Mouse (Mus musculus) MEL (cell line): ENCODE results near the gene Unc13d. TPM values are rescaled to one million over a fixed set of nuclear protein-coding genes. Genes with fewer than 3 reads are reported as not detected.

Source experiments
- DNase-seq: peaks from one replicate; pipeline ENCODE4 v3.0.0; 2011; ENCODE audit warnings: low read depth, low spot score
- H3K27ac ChIP-seq: 2 replicates; pipeline ENCODE4 v1.5.1; 2012; ENCODE audit warnings: low read depth, mild to moderate bottlenecking, control low read depth, low read length, moderate library complexity; ENCODE audit not compliant: control insufficient read depth
- H3K27me3 ChIP-seq, 2 experiments: fragments of 150-350 bp in 1 of 2; sonication (generic) in 1 of 2; 2 replicates each; pipeline ENCODE4 v1.6.1; 2012; ENCODE audit warnings: low read length in 2 of 2, mild to moderate bottlenecking in 2 of 2, improper control_type of control experiment in 1 of 2, moderate library complexity in 1 of 2; ENCODE audit not compliant: insufficient read depth in 2 of 2, control insufficient read depth in 1 of 2
- H3K36me3 ChIP-seq, 2 experiments: 2 replicates each; pipeline ENCODE4 v1.6.1; 2012 to 2014; ENCODE audit warnings: low read length in 2 of 2, improper control_type of control experiment in 1 of 2, inconsistent platforms in 1 of 2, mild to moderate bottlenecking in 1 of 2; ENCODE audit not compliant: insufficient read depth in 2 of 2, control insufficient read depth in 1 of 2
- H3K4me1 ChIP-seq, 2 experiments: fragments of 150-350 bp in 1 of 2; sonication (generic) in 1 of 2; 2 replicates each; pipeline ENCODE4 v1.6.1; 2012; ENCODE audit warnings: low read length in 2 of 2, improper control_type of control experiment in 1 of 2, mild to moderate bottlenecking in 1 of 2; ENCODE audit not compliant: insufficient read depth in 2 of 2, control insufficient read depth in 1 of 2
- H3K4me3 ChIP-seq, 2 experiments: fragments of 150-350 bp in 1 of 2; sonication (generic) in 1 of 2; 2 replicates each; pipeline ENCODE4 v1.5.1; 2012; ENCODE audit warnings: low read depth in 2 of 2, low read length in 2 of 2, mild to moderate bottlenecking in 2 of 2, moderate library complexity in 2 of 2, control low read depth in 1 of 2, improper control_type of control experiment in 1 of 2; ENCODE audit not compliant: control insufficient read depth in 1 of 2, insufficient read depth in 1 of 2
- H3K79me2 ChIP-seq: 2 replicates; pipeline ENCODE4 v1.6.1; 2012; ENCODE audit warnings: mild to moderate bottlenecking, low read length, moderate library complexity; ENCODE audit not compliant: control insufficient read depth, poor library complexity, insufficient read depth
- H3K9ac ChIP-seq: 2 replicates; pipeline ENCODE4 v1.6.1; 2012; ENCODE audit warnings: low read depth, mild to moderate bottlenecking, control low read depth, low read length, moderate library complexity; ENCODE audit not compliant: control insufficient read depth, poor library complexity, severe bottlenecking
- H3K9me3 ChIP-seq: fragments of 150-350 bp; sonication (generic); replicated peaks from 2 replicates; pipeline ENCODE4 v1.6.1; 2012; ENCODE audit warnings: mild to moderate bottlenecking, low read length, improper control_type of control experiment, moderate library complexity; ENCODE audit not compliant: insufficient read depth
- BHLHE40 ChIP-seq: IDR thresholded peaks from 2 replicates; pipeline ENCODE4 v1.6.1; 2012; ENCODE audit warnings: low read depth, mild to moderate bottlenecking, inconsistent platforms, low read length, improper control_type of control experiment, borderline replicate concordance
- CHD1 ChIP-seq: IDR thresholded peaks from 2 replicates; pipeline ENCODE4 v1.6.1; 2012; ENCODE audit warnings: low read depth, mild to moderate bottlenecking, inconsistent platforms, low read length, improper control_type of control experiment
- CHD2 ChIP-seq: IDR thresholded peaks from 2 replicates; pipeline ENCODE4 v1.6.1; 2011; ENCODE audit warnings: low read length, improper control_type of control experiment
- CTCF ChIP-seq, 3 experiments: IDR thresholded peaks in 2 of 3; conservative IDR thresholded peaks in 1 of 3; 2 replicates each; pipeline ENCODE4 v1.5.1; 2011 to 2012; ENCODE audit warnings: low read length in 3 of 3, low read depth in 2 of 3, mild to moderate bottlenecking in 2 of 3, improper control_type of control experiment in 1 of 3, inconsistent platforms in 1 of 3, mixed read lengths in 1 of 3, moderate library complexity in 1 of 3; ENCODE audit not compliant: control insufficient read depth in 1 of 3, insufficient read depth in 1 of 3, poor library complexity in 1 of 3, severe bottlenecking in 1 of 3
- E2F4 ChIP-seq: IDR thresholded peaks from 2 replicates; pipeline ENCODE4 v1.6.1; 2011; ENCODE audit warnings: low read depth, low read length, improper control_type of control experiment, borderline replicate concordance
- ELF1 ChIP-seq: IDR thresholded peaks from 2 replicates; pipeline ENCODE4 v1.6.1; 2014; ENCODE audit warnings: low read depth, mild to moderate bottlenecking, inconsistent platforms, low read length, improper control_type of control experiment, moderate library complexity
- EP300 ChIP-seq, 2 experiments: IDR thresholded peaks; 2 replicates each; pipeline ENCODE4 v1.6.1; 2011; ENCODE audit warnings: improper control_type of control experiment in 2 of 2, low read length in 2 of 2, low read depth in 1 of 2, mild to moderate bottlenecking in 1 of 2
- ETS1 ChIP-seq: IDR thresholded peaks from 2 replicates; pipeline ENCODE4 v1.6.1; 2012; ENCODE audit warnings: low read depth, mild to moderate bottlenecking, inconsistent platforms, low read length, improper control_type of control experiment, moderate library complexity
- GATA1 ChIP-seq: IDR thresholded peaks from 2 replicates; pipeline ENCODE4 v1.6.1; 2011; ENCODE audit warnings: low read depth, low read length, improper control_type of control experiment
- HCFC1 ChIP-seq: IDR thresholded peaks from 2 replicates; pipeline ENCODE4 v1.6.1; 2012; ENCODE audit warnings: low read depth, mild to moderate bottlenecking, inconsistent platforms, low read length, improper control_type of control experiment, moderate library complexity
- JUND ChIP-seq: IDR thresholded peaks from 2 replicates; pipeline ENCODE4 v1.6.1; 2011; ENCODE audit warnings: low read depth, mild to moderate bottlenecking, improper control_type of control experiment, low read length
- KAT2A ChIP-seq: conservative IDR thresholded peaks from 2 replicates; pipeline ENCODE4 v1.6.1; 2012; ENCODE audit warnings: low read depth, low read length, improper control_type of control experiment, inconsistent platforms
- MAFK ChIP-seq: IDR thresholded peaks from 2 replicates; pipeline ENCODE4 v1.6.1; 2011; ENCODE audit warnings: low read depth, mild to moderate bottlenecking, low read length, improper control_type of control experiment, borderline replicate concordance
- MAX ChIP-seq: IDR thresholded peaks from 2 replicates; pipeline ENCODE4 v1.6.1; 2011; ENCODE audit warnings: low read length, improper control_type of control experiment
- MAZ ChIP-seq: IDR thresholded peaks from 2 replicates; pipeline ENCODE4 v1.6.1; 2012; ENCODE audit warnings: low read depth, mild to moderate bottlenecking, inconsistent platforms, low read length, improper control_type of control experiment
- MEF2A ChIP-seq: IDR thresholded peaks from 2 replicates; pipeline ENCODE4 v1.6.1; 2014; ENCODE audit warnings: low read depth, mild to moderate bottlenecking, inconsistent platforms, low read length, improper control_type of control experiment; ENCODE audit not compliant: poor library complexity, insufficient replicate concordance, severe bottlenecking; ENCODE audit errors: extremely low read depth
- MXI1 ChIP-seq: IDR thresholded peaks from 2 replicates; pipeline ENCODE4 v1.6.1; 2011; ENCODE audit warnings: mild to moderate bottlenecking, low read depth, low read length, improper control_type of control experiment
- MYB ChIP-seq: IDR thresholded peaks from 2 replicates; pipeline ENCODE4 v1.6.1; 2011; ENCODE audit warnings: mild to moderate bottlenecking, low read depth, low read length, improper control_type of control experiment
- MYC ChIP-seq: IDR thresholded peaks from 2 replicates; pipeline ENCODE4 v1.6.1; 2011; ENCODE audit warnings: low read depth, mild to moderate bottlenecking, low read length, improper control_type of control experiment, moderate library complexity
- NELFE ChIP-seq: IDR thresholded peaks from 2 replicates; pipeline ENCODE4 v1.6.1; 2011; ENCODE audit warnings: low read depth, low read length, improper control_type of control experiment
- NRF1 ChIP-seq: IDR thresholded peaks from 2 replicates; pipeline ENCODE4 v1.6.1; 2014; ENCODE audit warnings: low read depth, mild to moderate bottlenecking, inconsistent platforms, low read length, improper control_type of control experiment, moderate library complexity; ENCODE audit not compliant: poor library complexity, insufficient read depth, severe bottlenecking
- POLR2A ChIP-seq, 2 experiments: IDR thresholded peaks; 2 replicates each; pipeline ENCODE4 v1.6.1; 2011 to 2012; ENCODE audit warnings: low read length in 2 of 2, mild to moderate bottlenecking in 2 of 2, control low read depth in 1 of 2, improper control_type of control experiment in 1 of 2, low read depth in 1 of 2, moderate library complexity in 1 of 2; ENCODE audit not compliant: control insufficient read depth in 1 of 2, insufficient read depth in 1 of 2, poor library complexity in 1 of 2
- POLR2AphosphoS2 ChIP-seq: IDR thresholded peaks from 2 replicates; pipeline ENCODE4 v1.6.1; 2011; ENCODE audit warnings: low read length, improper control_type of control experiment
- POLR2AphosphoS5 ChIP-seq: IDR thresholded peaks from 2 replicates; pipeline ENCODE4 v1.6.1; 2012; ENCODE audit warnings: low read depth, borderline replicate concordance, mild to moderate bottlenecking, inconsistent platforms, low read length, moderate library complexity, mixed read lengths
- RAD21 ChIP-seq: IDR thresholded peaks from 2 replicates; pipeline ENCODE4 v1.6.1; 2011; ENCODE audit warnings: mild to moderate bottlenecking, low read depth, low read length, improper control_type of control experiment
- RCOR1 ChIP-seq: IDR thresholded peaks from 2 replicates; pipeline ENCODE4 v1.6.1; 2012; ENCODE audit warnings: low read depth, mild to moderate bottlenecking, inconsistent platforms, low read length, improper control_type of control experiment
- SIN3A ChIP-seq: IDR thresholded peaks from 2 replicates; pipeline ENCODE4 v1.6.1; 2012; ENCODE audit warnings: low read length, improper control_type of control experiment, inconsistent platforms
- SMC3 ChIP-seq: IDR thresholded peaks from 2 replicates; pipeline ENCODE4 v1.6.1; 2011; ENCODE audit warnings: low read depth, low read length, improper control_type of control experiment
- TAL1 ChIP-seq: IDR thresholded peaks from 2 replicates; pipeline ENCODE4 v1.6.1; 2012; ENCODE audit warnings: mild to moderate bottlenecking, inconsistent platforms, low read length, moderate library complexity, mixed read lengths
- TBP ChIP-seq: IDR thresholded peaks from 2 replicates; pipeline ENCODE4 v1.8.0; 2011; ENCODE audit warnings: low read depth, low read length, improper control_type of control experiment
- TCF12 ChIP-seq: IDR thresholded peaks from 2 replicates; pipeline ENCODE4 v1.6.1; 2014; ENCODE audit warnings: low read depth, mild to moderate bottlenecking, inconsistent platforms, low read length, improper control_type of control experiment, moderate library complexity
- UBTF ChIP-seq: IDR thresholded peaks from 2 replicates; pipeline ENCODE4 v1.6.1; 2012; ENCODE audit warnings: low read depth, mild to moderate bottlenecking, inconsistent platforms, low read length, improper control_type of control experiment, moderate library complexity, borderline replicate concordance; ENCODE audit not compliant: insufficient read depth
- ZC3H11A ChIP-seq: IDR thresholded peaks from 2 replicates; pipeline ENCODE4 v1.6.1; 2012; ENCODE audit warnings: low read depth, mild to moderate bottlenecking, inconsistent platforms, low read length, improper control_type of control experiment
- ZKSCAN1 ChIP-seq: IDR thresholded peaks from 2 replicates; pipeline ENCODE4 v1.6.1; 2012; ENCODE audit warnings: low read depth, mild to moderate bottlenecking, inconsistent platforms, low read length, improper control_type of control experiment, moderate library complexity
- ZMIZ1 ChIP-seq: IDR thresholded peaks from 2 replicates; pipeline ENCODE4 v1.6.1; 2012; ENCODE audit warnings: low read depth, mild to moderate bottlenecking, inconsistent platforms, low read length, improper control_type of control experiment, moderate library complexity
- ZNF384 ChIP-seq: IDR thresholded peaks from 2 replicates; pipeline ENCODE4 v1.6.1; 2012; ENCODE audit warnings: low read depth, mild to moderate bottlenecking, inconsistent platforms, low read length, improper control_type of control experiment
- polyA plus RNA-seq, 2 experiments: library from polyadenylated mRNA; stranded (reverse) in 1 of 2; unstranded in 1 of 2; fragments of >175 nt in 1 of 2; fragments of >200 nt in 1 of 2; gene quantifications; 2 replicates each; pipeline versions ENCODE4 v1.2.1 to v1.2.4; 2012; ENCODE audit warnings: low replicate concordance in 2 of 2, low read depth in 1 of 2; ENCODE audit not compliant: insufficient read length in 2 of 2, insufficient read depth in 1 of 2, missing spikeins in 1 of 2
- total RNA-seq: library from RNA; depleted of rRNA; stranded (reverse); fragments of 300-350 nt; gene quantifications from 2 replicates; pipeline ENCODE4 v1.2.3, GENCODE M21; 2012

Gene Unc13d
- total and polyA plus RNA-seq, 3 experiments = 115 to 146 TPM; not detected in 1

- H3K27ac ChIP-seq = peak overlapping the region; percentile 29; the same call in 1 of the 2 replicates
- H3K79me2 ChIP-seq = no peaks in the 10 kb centered on the region
- H3K9ac ChIP-seq = no peak overlapping the region
- peak; percentile 83 for DNase-seq
- H3K27me3 ChIP-seq = no peaks in the 10 kb centered on the region
- H3K9me3 ChIP-seq = no peaks in the 10 kb centered on the region
- peaks cover 23 to 35% of the 10 kb centered on the region in 2 experiments for H3K36me3 ChIP-seq
- H3K4me3 ChIP-seq = no peak overlapping the region
- H3K4me1 ChIP-seq = peaks cover 21 to 48% of the 10 kb centered on the region in 2 experiments
- TF ChIP-seq TBP (peak; percentile 92), ELF1 (0 out of 2 replicates have a peak, but pooled peaks have one; percentile 39), UBTF (peak; percentile 96), MYC (0 out of 2 replicates have a peak, but pooled peaks have one; percentile 26), POLR2AphosphoS2 (no peak), BHLHE40 (peak; percentile 53; the same call in 1 of the 2 replicates), MYB (no peak), TCF12 (peak; percentile 90), MXI1 (peak; percentile 80), CTCF (IDR thresholded peaks at IDR 0.05 in 2 of 3, conservative IDR thresholded peaks at IDR 0.05 in 1 of 3; ENCODE audit: control insufficient read depth in 1 of 3, insufficient read depth in 1 of 3, low read depth in 2 of 3, low read length in 3 of 3, poor library complexity in 1 of 3, severe bottlenecking in 1 of 3) (no peak), EP300 (IDR thresholded peaks at IDR 0.05; ENCODE audit: low read depth in 1 of 2, low read length in 2 of 2) (peak; percentile 81), ZNF384 (no peak), HCFC1 (0 out of 2 replicates have a peak, but pooled peaks have one; percentile 35), RAD21 (no peak), JUND (no peak), SIN3A (peak; percentile 87), RCOR1 (peak; percentile 77), ZC3H11A (no peak), ZKSCAN1 (peak; percentile 52; the same call in 1 of the 2 replicates), POLR2AphosphoS5 (no peak), ETS1 (peak; percentile 82), KAT2A (0 out of 2 replicates have a peak, but pooled peaks have one; percentile 29), CHD1 (no peak), CHD2 (peak; percentile 28; the same call in 1 of the 2 replicates), GATA1 (peak; percentile 88), E2F4 (no peak), MEF2A (peak; percentile 50; the same call in 1 of the 2 replicates), MAZ (0 out of 2 replicates have a peak, but pooled peaks have one; percentile 42), MAFK (no peak), TAL1 (peak; percentile 74), MAX (0 out of 2 replicates have a peak, but pooled peaks have one; percentile 49), NRF1 (no peak), ZMIZ1 (peak; percentile 56; the same call in 1 of the 2 replicates), SMC3 (no peak), POLR2A (IDR thresholded peaks at IDR 0.05; ENCODE audit: control insufficient read depth in 1 of 2, insufficient read depth in 1 of 2, low read depth in 1 of 2, low read length in 2 of 2, poor library complexity in 1 of 2) (no peak), NELFE (0 out of 2 replicates have a peak, but pooled peaks have one; percentile 28)
Observed at GRCm38 (mm10) chr11:116053510-116054229, 24.1 kb downstream of the Unc13d start.
